Mouse (Mus musculus) granulocyte monocyte progenitor cell, adult 5-6 weeks (primary cell): ENCODE measurements at regions not wholly inside any gene's neighbourhood (a gene's known extent, or its start where the extent isn't known, plus 50 kb on each side); places are given as distances from the start of the nearest gene placed in this dataset.

Experiments used
- ATAC-seq: replicated peaks from 2 replicates; pipeline ENCODE4 v1.8.0; 2016; ENCODE audit warnings: mild to moderate bottlenecking, moderate TSS enrichment, inconsistent platforms; ENCODE audit not compliant: poor library complexity, severe bottlenecking

GRCm38 (mm10) chr6:54754810-54755209, 61.9 kb upstream of the Znrf2 start:
- no peak for ATAC-seq

GRCm38 (mm10) chr6:54757511-54757911, 59.2 kb upstream of the Znrf2 start:
- ATAC-seq: no peak

- ATAC-seq: no peak
These were observed 58.6 kb upstream of the Znrf2 start for GRCm38 (mm10) chr6:54758112-54758511.

DNA sequence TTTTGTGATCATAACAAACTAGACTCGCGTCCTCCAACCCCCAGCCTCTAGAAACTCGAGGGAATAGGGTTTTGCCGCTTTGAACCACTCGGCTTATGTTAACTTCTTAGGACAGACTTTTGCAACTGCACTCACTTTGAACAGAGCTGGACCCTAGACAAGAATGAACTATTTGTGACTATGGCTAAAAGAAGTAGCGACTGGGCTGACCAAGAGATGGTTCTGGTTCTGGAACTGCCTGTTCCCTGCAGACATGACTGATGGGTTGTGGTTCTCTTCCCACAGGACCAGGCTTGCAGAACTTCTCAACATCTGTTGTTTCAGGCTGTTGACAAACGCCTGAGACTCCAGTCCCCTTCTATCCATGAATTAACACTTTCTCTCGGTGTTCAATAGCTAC, 57.5 kb upstream of the Znrf2 start:
- ATAC-seq: no peak

DNA sequence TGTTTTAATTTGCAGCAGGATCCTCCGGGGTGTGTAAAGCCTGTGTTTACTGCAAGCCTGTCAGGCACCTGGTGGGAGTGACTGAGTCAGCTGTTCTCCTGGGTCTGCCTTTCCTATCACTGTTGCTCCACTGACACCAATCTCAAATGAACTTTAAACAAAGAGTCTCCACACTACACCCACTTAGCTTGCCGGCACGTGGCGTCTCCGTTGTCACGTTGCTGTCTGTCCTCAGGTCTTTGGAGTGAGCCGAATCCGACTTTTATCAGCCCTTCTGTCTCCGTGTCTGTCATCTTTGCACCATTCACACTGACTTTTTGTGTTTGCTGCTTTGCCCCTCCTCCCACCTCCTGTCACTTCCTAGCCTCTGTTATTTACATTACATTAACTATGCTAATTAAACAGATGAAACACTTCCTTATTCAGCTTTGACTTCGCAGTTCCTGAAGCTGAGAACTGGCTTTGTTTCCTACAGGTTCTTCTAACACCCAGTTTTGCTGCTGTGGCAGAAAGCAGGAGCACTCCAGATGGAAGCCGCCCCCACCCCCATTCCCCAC, 56.7 kb upstream of the Znrf2 start:
- peak; percentile 81 for ATAC-seq

- no peak for ATAC-seq
These were observed 56.2 kb upstream of the Znrf2 start for GRCm38 (mm10) chr6:54760541-54760940.

- ATAC-seq: peak; percentile 51; the same call in 1 of the 2 replicates
These were observed 54.7 kb upstream of the Znrf2 start for GRCm38 (mm10) chr6:54762021-54762420.

GRCm38 (mm10) chr6:54762499-54762898, 54.2 kb upstream of the Znrf2 start:
- no peak for ATAC-seq

GRCm38 (mm10) chr6:54763669-54764068, 53.0 kb upstream of the Znrf2 start:
- ATAC-seq: no peak

GRCm38 (mm10) chr6:54765715-54766114, 51.0 kb upstream of the Znrf2 start:
- no peak for ATAC-seq

- ATAC-seq: no peak
These were observed 50.1 kb upstream of the Znrf2 start for GRCm38 (mm10) chr6:54766485-54767112.
